Mouse (Mus musculus) lung, postnatal 25 days (tissue): ENCODE data around the gene Adgrl3.

Source experiments
- DNase-seq: peaks from one replicate; pipeline ENCODE4 v3.0.0; 2022; ENCODE audit warnings: low spot score

The Adgrl3 gene

DNA sequence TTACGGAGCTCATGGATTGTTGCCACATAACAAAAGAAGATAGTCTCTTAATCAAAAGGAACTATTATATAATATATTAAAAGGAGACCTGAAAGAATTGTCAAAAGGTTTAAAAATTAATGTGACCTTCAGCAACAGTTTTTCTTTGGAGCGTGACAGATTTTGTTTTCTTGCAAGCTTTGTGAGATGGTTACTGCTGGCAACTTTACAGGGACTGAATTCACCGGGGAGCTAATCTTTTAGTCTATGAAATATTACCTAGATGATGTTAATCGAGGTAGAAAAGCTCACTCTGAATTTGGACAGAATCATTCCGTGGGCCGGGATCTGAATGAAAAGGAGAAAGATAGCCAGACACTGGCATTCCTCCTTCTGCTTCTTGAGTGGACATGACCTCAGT is 850.4 kb downstream of the Adgrl3 start:
- no peak for DNase-seq
